Mouse (Mus musculus): ENCODE data around the gene Bag6. TPM values are rescaled to one million over a fixed set of nuclear protein-coding genes. Genes with fewer than 3 reads are reported as not detected.
A peak's percentile ranks its signal among the peaks of the same experiment; 100 is the strongest.

Gene Bag6
- total RNA-seq, 2 experiments from 2014 or later, result 72.4 to 91.7 TPM

DNA sequence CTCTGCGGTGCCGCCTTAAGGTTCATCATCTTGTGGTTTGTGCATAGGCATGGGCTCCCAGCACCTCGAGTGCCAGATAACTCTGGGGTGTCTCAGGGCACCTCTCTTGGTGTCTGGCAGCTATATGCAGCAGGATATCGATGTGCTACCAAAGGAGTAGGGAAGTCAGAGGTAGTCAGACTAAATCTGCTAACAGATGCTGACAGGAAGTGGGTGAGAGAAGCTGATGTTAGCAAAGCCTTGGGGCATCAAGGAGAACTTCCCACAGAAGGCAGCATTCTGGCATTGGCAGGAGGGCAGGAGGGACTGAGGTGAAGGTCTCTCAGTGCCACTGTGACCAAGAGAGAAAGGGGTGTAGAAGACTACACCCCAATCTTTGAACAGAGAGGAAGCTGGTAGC, 55.1 kb downstream of the Bag6 start:
- ATAC-seq (ENCODE audit: poor library complexity, severe bottlenecking), result no peak

GRCm38 (mm10) chr17:35191723-35192122, 56.7 kb downstream of the Bag6 start:
- ATAC-seq (ENCODE audit: poor library complexity, severe bottlenecking), result no peak

DNA sequence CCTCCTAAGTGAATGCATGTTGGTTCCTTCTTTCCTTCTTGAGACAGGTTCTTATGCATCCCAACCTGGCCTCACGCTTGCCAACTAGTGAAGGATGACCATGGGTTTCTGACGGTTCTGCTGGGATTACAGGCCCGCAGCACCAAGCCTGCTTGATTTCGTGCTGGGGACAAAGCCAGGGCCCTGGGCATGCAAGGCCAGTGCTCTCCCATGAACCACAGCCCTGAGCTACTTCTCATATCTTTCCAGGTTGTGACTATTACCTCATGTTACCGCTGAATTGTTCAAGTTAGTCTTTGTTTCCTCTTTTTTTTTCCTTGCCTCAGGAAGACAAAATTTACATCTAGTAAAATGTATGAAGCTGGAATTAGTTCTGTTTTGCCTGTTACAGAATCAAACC, 57.9 kb downstream of the Bag6 start:
- peak; percentile 52 for ATAC-seq (ENCODE audit: poor library complexity, severe bottlenecking)

GRCm38 (mm10) chr17:35193881-35194843, 59.2 kb downstream of the Bag6 start, which contains the start of gene Ltb:
Gene Ltb, plus strand, starts transcription at chr17:35194439.
- ATAC-seq (ENCODE audit: poor library complexity, severe bottlenecking), result no peak

- ATAC-seq (ENCODE audit: poor library complexity, severe bottlenecking), result peak; percentile 24; the same call in 1 of the 2 replicates
Observed at GRCm38 (mm10) chr17:35194844-35195630, 60.1 kb downstream of the Bag6 start.

- ATAC-seq (ENCODE audit: poor library complexity, severe bottlenecking), result peak; percentile 72
Observed at GRCm38 (mm10) chr17:35195631-35196320, 60.8 kb downstream of the Bag6 start.

DNA sequence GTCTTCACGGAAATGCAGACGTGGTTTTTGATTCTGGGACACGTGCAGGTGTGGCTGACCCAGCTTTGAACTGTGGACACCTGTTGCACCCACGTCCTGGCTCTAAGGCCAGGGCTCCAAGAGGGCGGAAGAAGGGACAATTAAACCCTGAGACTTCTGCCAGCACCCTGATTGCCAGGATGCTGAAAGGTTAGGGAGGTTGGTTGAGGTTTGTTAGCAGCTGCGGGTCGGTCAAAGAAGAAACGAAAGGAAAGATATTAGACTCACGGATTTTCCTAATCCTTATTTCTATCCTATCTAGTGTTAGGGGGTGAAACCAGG, 61.3 kb downstream of the Bag6 start:
- no peak for ATAC-seq (ENCODE audit: poor library complexity, severe bottlenecking)

Other genes starting within 250 kb of the Bag6 start
Only the 30 nearest of the 41 such genes appear.
- gene Lsm2, start 153.3 kb upstream of the Bag6 start, total RNA-seq (2015), result 85.8 and 141 TPM in 2 replicates
- gene Lsm2, start 153.3 kb upstream of the Bag6 start, total RNA-seq (2017), result 13.2 and 31.2 TPM in 2 replicates
- gene Vars, start 134.2 kb upstream of the Bag6 start, total RNA-seq (2015), result 42.2 and 61.8 TPM in 2 replicates
- gene Vars, start 134.2 kb upstream of the Bag6 start, total RNA-seq (2017), result 110 and 165 TPM in 2 replicates
- gene Vwa7, start 118.6 kb upstream of the Bag6 start, total RNA-seq (2015), result 0.07 TPM in 1 of 2 replicates, not detected in the other
- gene Vwa7, start 118.6 kb upstream of the Bag6 start, total RNA-seq (2017), result 0.11 TPM in 1 of 2 replicates, not detected in the other
- gene Sapcd1, start 107.2 kb upstream of the Bag6 start, total RNA-seq (2015), result 1.4 and 1.5 TPM in 2 replicates
- 0.22 TPM in 1 of 2 replicates, not detected in the other for gene Sapcd1, start 107.2 kb upstream of the Bag6 start, total RNA-seq (2017)
- 7.4 and 7.5 TPM in 2 replicates for gene Msh5, start 88.4 kb upstream of the Bag6 start, total RNA-seq (2015)
- 3.6 and 6.3 TPM in 2 replicates for gene Msh5, start 88.4 kb upstream of the Bag6 start, total RNA-seq (2017)
- 415 and 463 TPM in 2 replicates for gene Clic1, start 85.2 kb upstream of the Bag6 start, total RNA-seq (2015)
- gene Clic1, start 85.2 kb upstream of the Bag6 start, total RNA-seq (2017), result 386 and 405 TPM in 2 replicates
- gene Ddah2, start 76.1 kb upstream of the Bag6 start, total RNA-seq (2015), result 2.2 and 3.1 TPM in 2 replicates
- 1.2 and 2.7 TPM in 2 replicates for gene Ddah2, start 76.1 kb upstream of the Bag6 start, total RNA-seq (2017)
- gene Ly6g6c, start 69.8 kb upstream of the Bag6 start, total RNA-seq (2015), result not detected in 2 replicates
- gene Ly6g6c, start 69.8 kb upstream of the Bag6 start, total RNA-seq (2017), result not detected in 2 replicates
- gene Mpig6b, start 69.0 kb upstream of the Bag6 start, total RNA-seq (2015), result not detected in 2 replicates
- gene Mpig6b, start 69.0 kb upstream of the Bag6 start, total RNA-seq (2017), result not detected in 2 replicates
- gene Ly6g6e, start 58.3 kb upstream of the Bag6 start, total RNA-seq (2015), result not detected in 2 replicates
- gene Ly6g6e, start 58.3 kb upstream of the Bag6 start, total RNA-seq (2017), result not detected in 2 replicates
- not detected in 2 replicates for gene Ly6g6d, start 57.1 kb upstream of the Bag6 start, total RNA-seq (2015)
- not detected in 2 replicates for gene Ly6g6d, start 57.1 kb upstream of the Bag6 start, total RNA-seq (2017)
- gene Ly6g6f, start 49.6 kb upstream of the Bag6 start, total RNA-seq (2015), result not detected in 2 replicates
- gene Ly6g6f, start 49.6 kb upstream of the Bag6 start, total RNA-seq (2017), result not detected in 2 replicates
- gene Abhd16a, start 45.9 kb upstream of the Bag6 start, total RNA-seq (2015), result 17.6 and 21.3 TPM in 2 replicates
- 18.0 and 20.4 TPM in 2 replicates for gene Abhd16a, start 45.9 kb upstream of the Bag6 start, total RNA-seq (2017)
- not detected in 2 replicates for gene Ly6g5c, start 26.9 kb upstream of the Bag6 start, total RNA-seq (2015)
- not detected in 2 replicates for gene Ly6g5c, start 26.9 kb upstream of the Bag6 start, total RNA-seq (2017)
- 6.1 and 8.2 TPM in 2 replicates for gene Ly6g5b, start 19.8 kb upstream of the Bag6 start, total RNA-seq (2015)
- gene Ly6g5b, start 19.8 kb upstream of the Bag6 start, total RNA-seq (2017), result 1.4 and 1.8 TPM in 2 replicates
- gene Gpank1, start 13.7 kb upstream of the Bag6 start, total RNA-seq (2015), result 22.6 and 24.6 TPM in 2 replicates
- 48.5 and 50.0 TPM in 2 replicates for gene Gpank1, start 13.7 kb upstream of the Bag6 start, total RNA-seq (2017)
- 404 and 428 TPM in 2 replicates for gene Csnk2b, start 13.1 kb upstream of the Bag6 start, total RNA-seq (2015)
- 323 and 362 TPM in 2 replicates for gene Csnk2b, start 13.1 kb upstream of the Bag6 start, total RNA-seq (2017)
- 4.5 and 4.7 TPM in 2 replicates for gene D17H6S53E, start 8.8 kb upstream of the Bag6 start, total RNA-seq (2015)
- 13.0 and 26.1 TPM in 2 replicates for gene D17H6S53E, start 8.8 kb upstream of the Bag6 start, total RNA-seq (2017)
- gene Apom, start 3.1 kb upstream of the Bag6 start, total RNA-seq (2015), result 0.38 TPM in 1 of 2 replicates, not detected in the other
- 0.26 TPM in 1 of 2 replicates, not detected in the other for gene Apom, start 3.1 kb upstream of the Bag6 start, total RNA-seq (2017)
- gene Prrc2a, start 29.7 kb downstream of the Bag6 start, total RNA-seq (2015), result 144 and 172 TPM in 2 replicates
- gene Prrc2a, start 29.7 kb downstream of the Bag6 start, total RNA-seq (2017), result 35.8 and 60.6 TPM in 2 replicates
- gene Aif1, start 40.9 kb downstream of the Bag6 start, total RNA-seq (2015), result 78.7 and 81.4 TPM in 2 replicates
- gene Aif1, start 40.9 kb downstream of the Bag6 start, total RNA-seq (2017), result 103 and 120 TPM in 2 replicates
- gene Lst1, start 53.3 kb downstream of the Bag6 start, total RNA-seq (2015), result 425 and 434 TPM in 2 replicates
- gene Lst1, start 53.3 kb downstream of the Bag6 start, total RNA-seq (2017), result 495 and 596 TPM in 2 replicates
- 11.7 and 13.3 TPM in 2 replicates for gene Ltb, start 59.3 kb downstream of the Bag6 start, total RNA-seq (2015)
- gene Ltb, start 59.3 kb downstream of the Bag6 start, total RNA-seq (2017), result 7.3 and 11.2 TPM in 2 replicates
- gene Tnf, start 66.8 kb downstream of the Bag6 start, total RNA-seq (2015), result 33.1 and 34.6 TPM in 2 replicates
- 28.2 and 30.0 TPM in 2 replicates for gene Tnf, start 66.8 kb downstream of the Bag6 start, total RNA-seq (2017)
- gene Lta, start 70.2 kb downstream of the Bag6 start, total RNA-seq (2015), result 0.11 TPM in 1 of 2 replicates, not detected in the other
- 0.24 TPM in 1 of 2 replicates, not detected in the other for gene Lta, start 70.2 kb downstream of the Bag6 start, total RNA-seq (2017)
- gene Gm16181, start 85.7 kb downstream of the Bag6 start, total RNA-seq (2015), result 0.76 and 2.5 TPM in 2 replicates
- gene Gm16181, start 85.7 kb downstream of the Bag6 start, total RNA-seq (2017), result 0.88 and 4.0 TPM in 2 replicates
- 6.2 and 6.9 TPM in 2 replicates for gene Atp6v1g2, start 98.5 kb downstream of the Bag6 start, total RNA-seq (2015)
- 3.0 and 3.6 TPM in 2 replicates for gene Atp6v1g2, start 98.5 kb downstream of the Bag6 start, total RNA-seq (2017)
- 2.2 and 4.5 TPM in 2 replicates for gene Nfkbil1, start 100.6 kb downstream of the Bag6 start, total RNA-seq (2015)
- gene Nfkbil1, start 100.6 kb downstream of the Bag6 start, total RNA-seq (2017), result 10.2 and 13.3 TPM in 2 replicates
- 166 TPM in 2 replicates for gene Ddx39b, start 106.6 kb downstream of the Bag6 start, total RNA-seq (2015)
- gene Ddx39b, start 106.6 kb downstream of the Bag6 start, total RNA-seq (2017), result 115 and 125 TPM in 2 replicates
- 572 and 605 TPM in 2 replicates for gene H2-D1, start 127.6 kb downstream of the Bag6 start, total RNA-seq (2015)
- gene H2-D1, start 127.6 kb downstream of the Bag6 start, total RNA-seq (2017), result 1,046 and 1,120 TPM in 2 replicates